Mouse (Mus musculus) intestine, postnatal 0 days (tissue): ENCODE results near the gene Numbl. TPM values are rescaled to one million over a fixed set of nuclear protein-coding genes. Genes with fewer than 3 reads are reported as not detected.

Experiments used
- ATAC-seq: fragments of 200-750 bp; cut with Nextera tagmentation; 2 replicates; pipeline ENCODE4 v1.8.0; 2017; ENCODE audit warnings: mild to moderate bottlenecking, moderate TSS enrichment, moderate library complexity
- H3K27ac ChIP-seq: fragments of 300-500 bp; sonication (generic); 2 replicates; pipeline ENCODE4 v1.5.1; 2014; ENCODE audit warnings: mild to moderate bottlenecking, low read depth, low read length, moderate library complexity
- H3K27me3 ChIP-seq: fragments of 300-500 bp; sonication (generic); replicated peaks from 2 replicates; pipeline ENCODE4 v1.6.1; 2014; ENCODE audit warnings: low read length, mixed read lengths; ENCODE audit not compliant: control insufficient read depth, insufficient read depth
- H3K36me3 ChIP-seq: fragments of 300-500 bp; sonication (generic); 2 replicates; pipeline ENCODE4 v1.6.1; 2014; ENCODE audit warnings: mild to moderate bottlenecking, moderate library complexity; ENCODE audit not compliant: control insufficient read depth, insufficient read depth
- H3K4me1 ChIP-seq: fragments of 300-500 bp; sonication (generic); replicated peaks from 2 replicates; pipeline ENCODE4 v1.6.1; 2014; ENCODE audit warnings: antibody characterized with exemption, low read length, mixed read lengths; ENCODE audit not compliant: control insufficient read depth, insufficient read depth
- H3K4me2 ChIP-seq: fragments of 300-500 bp; sonication (generic); replicated peaks from 2 replicates; pipeline ENCODE4 v1.6.1; 2014; ENCODE audit warnings: low read depth, mild to moderate bottlenecking, moderate library complexity
- H3K4me3 ChIP-seq: fragments of 300-500 bp; sonication (generic); 2 replicates; pipeline ENCODE4 v1.5.1; 2014; ENCODE audit warnings: low read depth, low read length
- H3K9ac ChIP-seq: fragments of 300-500 bp; sonication (generic); 2 replicates; pipeline ENCODE4 v1.6.1; 2014; ENCODE audit warnings: mild to moderate bottlenecking, low read depth, low read length
- H3K9me3 ChIP-seq: fragments of 300-500 bp; sonication (generic); 2 replicates; pipeline ENCODE4 v1.6.1; 2016; ENCODE audit warnings: mixed run types; ENCODE audit not compliant: control insufficient read depth
- CTCF ChIP-seq: sonication (generic); IDR thresholded peaks from 2 replicates; pipeline ENCODE4 v1.5.1; 2016; ENCODE audit warnings: low read depth, mild to moderate bottlenecking, control low read depth, antibody characterized with exemption, moderate library complexity
- WGBS: fragments of 180-500 bp; shearing (Covaris S2); extraction: QIAGEN DNeasy Blood & Tissue Kit; methylation state at CpG from one replicate; pipeline ENCODE4 v1.1.7; 2014; 5-methylcytosine and 5-hydroxymethylcytosine counted together
- polyA plus RNA-seq: library from polyadenylated mRNA; unstranded; fragments of >200 nt; fragmentation: Nextera tagmentation; extraction: Ambion mirVana; gene quantifications from 2 replicates; pipeline ENCODE4 v1.2.1, GENCODE M21; 2015

Numbl gene
- polyA plus RNA-seq, 1 experiment from 2014 or later: 7.5 TPM

GRCm38 (mm10) chr7:27308821-27309549 is 50.8 kb downstream of the Numbl start:
- H3K27me3 ChIP-seq: no peaks in the 10 kb centered on the region
- H3K27ac ChIP-seq: no peak overlapping the region
- no peaks in the 10 kb centered on the region; the same call in 1 of the 2 replicates for H3K4me1 ChIP-seq
- H3K4me3 ChIP-seq: peak overlapping the region; percentile 23
- H3K9ac ChIP-seq: no peak overlapping the region
- 0 out of 2 replicates have a peak, but pooled peaks have one; percentile 14 for ATAC-seq
- TF ChIP-seq CTCF: no peak
- 0 out of 2 replicates have a peak, but pooled peaks cover 1% of the 10 kb centered on the region for H3K9me3 ChIP-seq
- 0 out of 2 replicates have a peak, but pooled peaks cover 1% of the 10 kb centered on the region for H3K36me3 ChIP-seq
- WGBS: 16% methylated on average over 28 of the region's 28 CpGs
- peak overlapping the region; percentile 63 for H3K4me2 ChIP-seq

GRCm38 (mm10) chr7:27309832-27310231 is 51.6 kb downstream of the Numbl start:
- Histone ChIP-seq H3K36me3 (0 out of 2 replicates have a peak, but pooled peaks cover 5% of the 10 kb centered on the region), H3K9ac (no peak overlapping the region), H3K4me3 (no peak overlapping the region), H3K4me2 (no peak overlapping the region), H3K27ac (no peak overlapping the region), H3K9me3 (0 out of 2 replicates have a peak, but pooled peaks cover 7% of the 10 kb centered on the region), H3K27me3 (no peaks in the 10 kb centered on the region), H3K4me1 (no peaks in the 10 kb centered on the region; the same call in 1 of the 2 replicates)
- WGBS: 74% methylated on average over 3 of the region's 3 CpGs
- ATAC-seq: no peak
- TF ChIP-seq CTCF: no peak

GRCm38 (mm10) chr7:27310306-27310705 is 52.1 kb downstream of the Numbl start:
- WGBS: 17% methylated on average over 17 of the region's 17 CpGs
- ATAC-seq: no peak
- no peak for TF ChIP-seq CTCF
- Histone ChIP-seq H3K9me3 (0 out of 2 replicates have a peak, but pooled peaks cover 7% of the 10 kb centered on the region), H3K27ac (no peak overlapping the region), H3K4me2 (peak overlapping the region; percentile 51), H3K9ac (no peak overlapping the region), H3K27me3 (no peaks in the 10 kb centered on the region), H3K4me1 (no peaks in the 10 kb centered on the region; the same call in 1 of the 2 replicates), H3K36me3 (0 out of 2 replicates have a peak, but pooled peaks cover 5% of the 10 kb centered on the region), H3K4me3 (no peak overlapping the region)

GRCm38 (mm10) chr7:27310996-27311535 is 52.8 kb downstream of the Numbl start:
- Histone ChIP-seq H3K36me3 (0 out of 2 replicates have a peak, but pooled peaks cover 5% of the 10 kb centered on the region), H3K4me1 (no peaks in the 10 kb centered on the region; the same call in 1 of the 2 replicates), H3K4me2 (no peak overlapping the region), H3K27ac (no peak overlapping the region), H3K27me3 (no peaks in the 10 kb centered on the region), H3K9me3 (0 out of 2 replicates have a peak, but pooled peaks cover 7% of the 10 kb centered on the region), H3K4me3 (no peak overlapping the region), H3K9ac (no peak overlapping the region)
- TF ChIP-seq CTCF: no peak
- no peak for ATAC-seq
- 61% methylated on average over 8 of the region's 8 CpGs for WGBS

DNA sequence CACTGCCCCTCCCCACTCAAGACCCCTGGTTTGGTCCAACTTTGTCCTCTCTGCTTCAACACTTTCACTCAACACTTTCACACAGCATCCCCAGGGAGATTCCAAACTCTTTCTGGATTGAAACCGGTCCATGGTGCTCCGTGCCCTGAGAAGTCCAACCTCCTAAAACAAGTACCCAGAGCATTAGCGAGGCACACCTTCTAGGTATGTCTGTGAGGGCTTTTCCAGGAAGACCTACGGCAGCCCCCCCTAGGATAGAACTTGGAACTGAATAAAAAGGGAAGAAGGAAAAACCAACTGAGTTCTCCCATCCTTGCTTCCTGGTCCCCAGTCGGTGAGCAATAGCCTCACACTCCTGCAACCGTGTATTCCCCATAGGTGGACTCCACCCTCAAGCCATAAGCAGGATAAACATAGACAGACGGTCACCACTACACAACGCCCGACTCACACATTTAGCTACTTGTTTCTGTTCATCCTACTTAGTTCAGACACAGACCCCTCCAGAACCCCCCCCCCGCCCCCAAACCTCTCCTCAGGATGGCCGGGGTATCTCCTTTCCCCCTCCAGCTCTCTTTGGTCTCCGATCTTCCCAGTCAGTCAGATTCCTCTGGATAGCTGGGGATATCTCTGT is 53.5 kb downstream of the Numbl start:
- no peak overlapping the region for H3K4me3 ChIP-seq
- 86% methylated on average over 12 of the region's 12 CpGs for WGBS
- no peak overlapping the region for H3K9ac ChIP-seq
- H3K27me3 ChIP-seq: no peaks in the 10 kb centered on the region
- H3K27ac ChIP-seq: no peak overlapping the region
- no peaks in the 10 kb centered on the region; the same call in 1 of the 2 replicates for H3K4me1 ChIP-seq
- H3K9me3 ChIP-seq: 0 out of 2 replicates have a peak, but pooled peaks cover 7% of the 10 kb centered on the region
- 0 out of 2 replicates have a peak, but pooled peaks cover 5% of the 10 kb centered on the region for H3K36me3 ChIP-seq
- no peak for ATAC-seq
- TF ChIP-seq CTCF: no peak
- no peak overlapping the region for H3K4me2 ChIP-seq

DNA sequence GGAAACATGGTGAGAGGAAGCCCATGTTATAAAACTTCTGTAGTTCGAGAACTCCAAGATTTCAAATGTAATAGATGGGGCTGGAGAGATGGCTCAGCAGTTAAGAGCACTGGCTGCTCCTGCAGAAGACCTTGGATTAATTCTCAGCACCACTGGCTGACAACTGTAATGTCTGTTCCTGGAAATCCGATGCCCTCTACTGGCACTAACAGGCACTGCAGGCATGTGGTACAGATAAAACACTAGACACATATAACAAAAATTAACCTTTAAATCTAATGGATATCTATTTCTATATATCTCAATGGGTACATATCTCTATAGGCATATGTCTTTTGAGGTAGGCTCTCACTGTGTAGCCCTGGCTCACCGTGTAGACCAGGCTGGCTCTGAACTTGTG is 56.2 kb downstream of the Numbl start:
- ATAC-seq: no peak
- Histone ChIP-seq H3K9me3 (0 out of 2 replicates have a peak, but pooled peaks cover 7% of the 10 kb centered on the region), H3K27ac (no peak overlapping the region), H3K4me1 (no peaks in the 10 kb centered on the region; the same call in 1 of the 2 replicates), H3K9ac (no peak overlapping the region), H3K27me3 (no peaks in the 10 kb centered on the region), H3K36me3 (peaks cover 8% of the 10 kb centered on the region; the same call in 1 of the 2 replicates), H3K4me3 (no peak overlapping the region), H3K4me2 (no peak overlapping the region)
- TF ChIP-seq CTCF: peak; percentile 42
- 90% methylated on average over 3 of the region's 3 CpGs for WGBS
